Mouse (Mus musculus): ENCODE results near the gene Fam43b. TPM values are rescaled to one million over a fixed set of nuclear protein-coding genes. Genes with fewer than 3 reads are reported as not detected.

Gene Fam43b
- not detected for total RNA-seq (2023)

DNA sequence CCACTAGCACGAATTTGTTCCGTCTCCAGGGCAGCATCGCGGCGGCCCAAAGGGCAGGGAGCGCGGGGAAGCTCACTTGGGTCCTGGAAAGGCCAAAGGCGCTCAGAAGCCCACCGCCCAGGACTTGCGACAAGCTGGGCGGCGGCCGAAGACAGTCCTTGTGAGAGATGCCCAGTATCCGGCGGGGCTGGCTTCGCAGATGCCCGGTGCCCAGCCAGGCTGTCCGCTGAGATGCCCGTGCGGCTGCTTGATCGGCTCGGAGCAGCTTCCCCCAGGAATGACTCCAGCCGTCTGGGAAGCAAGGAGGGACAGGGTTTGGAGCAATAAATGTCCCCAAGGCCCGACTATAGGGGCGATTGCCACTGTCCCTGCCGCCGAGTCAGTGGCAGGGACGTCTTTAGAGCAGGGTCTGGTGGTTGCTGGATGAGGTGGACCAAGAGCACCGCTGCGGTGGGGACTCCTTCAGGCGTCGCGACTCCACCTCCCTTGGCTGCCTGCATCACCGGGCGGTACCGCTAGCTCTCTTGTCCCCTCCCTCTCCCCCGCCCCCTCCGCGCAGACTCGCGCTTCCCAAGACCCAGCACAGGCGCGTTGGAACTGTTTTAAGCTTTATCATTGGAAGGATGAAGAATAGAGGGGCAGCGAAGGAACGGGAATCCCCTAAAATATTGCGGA is at the start of gene Fam43b:
Gene Fam43b (minus strand): TSS at position 558 of the 675 bp plus-strand sequence.

DNA sequence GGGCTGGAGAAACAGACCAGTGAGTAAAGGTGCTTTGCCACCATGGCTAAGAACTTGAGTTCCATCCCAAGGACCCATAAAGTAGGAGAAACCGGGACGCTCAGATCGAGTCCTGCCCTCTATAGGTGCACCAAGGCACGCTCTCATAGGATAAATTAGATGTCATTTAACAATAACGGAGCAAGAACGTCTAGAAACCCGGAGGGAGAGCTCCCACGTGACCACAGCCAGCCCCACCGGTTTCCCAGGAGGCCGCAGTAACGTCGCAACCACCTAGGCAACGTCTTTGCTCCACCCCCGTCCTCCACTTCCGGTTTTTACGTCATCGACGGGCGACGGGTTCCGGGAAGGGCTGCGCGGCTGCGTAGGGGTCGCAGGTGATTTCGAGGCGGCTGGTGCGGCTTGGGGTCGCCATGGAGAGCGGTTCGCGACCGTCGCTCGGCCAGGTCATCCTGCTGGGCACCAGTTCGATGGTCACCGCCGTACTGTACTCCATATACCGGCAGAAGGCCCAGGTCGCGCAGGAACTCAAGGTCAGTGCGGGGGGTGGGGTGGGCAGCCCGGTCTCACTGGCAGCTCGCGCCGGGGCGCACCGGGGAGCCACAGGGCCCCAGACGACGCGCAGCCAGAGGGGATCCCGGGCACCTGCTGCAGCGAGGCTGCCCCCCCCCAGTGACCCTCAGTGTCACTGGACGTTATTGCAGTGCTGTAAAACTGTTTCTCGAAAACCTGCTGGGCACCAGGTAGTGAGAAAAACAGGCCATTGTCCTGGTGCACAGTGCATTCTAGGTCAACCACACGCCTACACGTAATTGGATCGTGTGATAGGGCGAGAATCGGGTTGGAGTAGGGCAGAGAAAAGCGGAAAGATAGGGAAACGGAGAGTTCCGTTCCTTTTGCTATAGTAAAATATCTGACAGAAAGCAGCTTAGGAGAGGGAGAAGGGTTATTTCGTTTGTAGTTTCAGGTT is 38.3 kb upstream of the Fam43b start, which contains the start of gene Mul1:
Gene Mul1 (plus strand): TSS at position 325 of the 970 bp plus-strand sequence.

GRCm38 (mm10) chr4:138367641-138368497 is 28.5 kb downstream of the Fam43b start, which contains the start of gene Cda:
Gene Cda (minus strand): TSS chr4:138367992.

Other genes with a start within 250 kb of the Fam43b start
- gene Hp1bp3, start 180.2 kb downstream of the Fam43b start, total RNA-seq (2023) = 100 to 1,000 TPM; 114 to 115 TPM
- 1 to 10 TPM; 3.0 TPM for gene Sh2d5, start 146.1 kb downstream of the Fam43b start, total RNA-seq (2023)
- 1 to 10 TPM; 1.4 to 1.7 TPM for gene Kif17, start 146.1 kb downstream of the Fam43b start, total RNA-seq (2023)
- 10 to 100 TPM; 82.9 to 85.4 TPM for gene Ddost, start 91.8 kb downstream of the Fam43b start, total RNA-seq (2023)
- gene Pink1, start 70.2 kb downstream of the Fam43b start, total RNA-seq (2023) = 10 to 100 TPM; 32.1 to 34.2 TPM
- not detected for gene Cda, start 28.5 kb downstream of the Fam43b start, total RNA-seq (2023)
- gene Mul1, start 38.1 kb upstream of the Fam43b start, total RNA-seq (2023) = 10 to 100 TPM; 20.1 to 30.0 TPM
- gene Camk2n1, start 57.8 kb upstream of the Fam43b start, total RNA-seq (2023) = under 1 TPM; 0.09 TPM
- gene Vwa5b1, start 239.4 kb upstream of the Fam43b start, total RNA-seq (2023) = not detected

All from neutrophil, adult 83 days (primary cell).